Mouse (Mus musculus) frontal cortex, postnatal 36 days (tissue): Measurements from ENCODE around the gene Kcnh6.
"Not testable (repeated sequence)": the region's sequence is repeated elsewhere in the genome, so short reads cannot be mapped to it uniquely, and the experiment has no call there.

Source experiments
- DNase-seq, 2 experiments: peaks; one replicate each; pipeline ENCODE4 v3.0.0; 2022; ENCODE audit warnings: low spot score in 2 of 2

Gene Kcnh6

DNA sequence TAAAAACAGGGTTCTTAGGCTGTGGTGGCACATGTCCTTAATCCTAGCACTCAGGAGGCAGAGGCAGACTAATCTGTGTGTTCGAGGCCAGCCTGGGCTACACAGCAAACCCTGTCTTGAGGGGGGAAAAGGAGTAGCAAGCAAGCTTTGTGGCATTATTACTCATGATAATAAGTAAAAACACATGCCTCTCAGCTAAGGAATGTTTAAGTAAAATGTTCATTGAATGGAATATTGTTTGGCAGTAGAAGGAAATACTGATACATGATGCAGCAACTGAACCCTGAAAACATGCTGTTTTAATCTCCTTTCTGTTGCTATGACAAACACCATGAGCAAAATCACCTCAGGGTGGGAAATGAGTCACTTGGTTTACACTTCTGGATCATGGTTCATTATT lies 53.4 kb downstream of the Kcnh6 start:
- no peak for DNase-seq

GRCm38 (mm10) chr11:106063756-106064155 lies 55.8 kb downstream of the Kcnh6 start:
- peak; percentile 13 to 15 for DNase-seq

GRCm38 (mm10) chr11:106065073-106065922 lies 57.4 kb downstream of the Kcnh6 start:
- no peak for DNase-seq

DNA sequence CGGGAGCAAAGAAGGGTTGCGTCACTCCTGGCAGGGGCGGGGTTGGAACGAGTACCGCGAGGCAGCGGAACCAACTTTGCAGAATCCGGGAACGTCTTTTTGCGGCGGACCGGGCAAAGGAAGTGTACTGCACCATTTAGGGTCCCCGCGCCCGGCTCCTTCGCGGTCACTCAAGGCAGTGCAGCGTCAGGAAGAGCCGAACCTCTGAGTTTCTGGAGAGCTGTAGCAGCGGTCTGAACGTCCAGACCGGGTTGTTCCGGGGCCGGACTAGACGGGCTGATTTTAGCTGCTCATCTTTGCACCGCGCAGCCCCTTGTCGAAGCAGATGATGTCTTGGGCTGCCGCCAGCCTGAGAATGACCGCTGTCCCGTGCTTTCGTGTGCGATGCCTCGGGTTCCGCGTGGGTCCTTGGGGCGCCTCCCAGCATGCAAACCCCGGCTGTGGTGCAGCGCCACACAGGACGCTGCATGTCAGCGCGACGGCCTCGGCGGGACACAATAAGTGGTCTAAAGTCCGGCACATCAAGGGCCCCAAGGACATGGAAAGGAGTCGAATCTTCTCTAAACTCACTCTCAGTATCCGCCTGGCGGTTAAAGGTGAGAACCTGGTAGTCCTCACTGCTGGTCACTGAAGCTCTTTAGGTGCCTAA lies 58.1 kb downstream of the Kcnh6 start, which contains the start of gene Taco1:
Gene Taco1, plus strand, starts transcription at position 139 of the 649 bp plus-strand sequence.
- peak; percentile 95 to 97 for DNase-seq

GRCm38 (mm10) chr11:106066616-106067015 lies 58.7 kb downstream of the Kcnh6 start:
- not testable (repeated sequence) for DNase-seq

DNA sequence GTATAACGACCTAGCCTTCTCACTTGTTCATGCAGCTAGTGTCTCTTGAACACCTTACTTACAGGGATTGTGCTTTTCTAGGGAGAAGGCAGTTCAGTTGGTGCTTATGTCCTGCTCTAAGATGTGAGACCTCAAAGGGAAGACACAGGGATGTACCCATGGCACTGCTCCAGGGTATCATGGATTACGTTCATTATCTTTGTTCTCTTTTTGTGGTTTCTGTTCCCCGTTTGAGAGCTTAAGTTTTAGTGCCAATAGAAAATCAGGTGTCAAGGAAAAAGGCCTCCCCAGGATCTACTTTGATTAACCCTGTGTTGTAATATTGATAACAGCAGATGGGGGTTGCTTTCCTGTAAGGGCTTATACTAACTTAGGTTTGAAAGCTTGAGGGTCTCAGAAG lies 65.8 kb downstream of the Kcnh6 start:
- DNase-seq: no peak

DNA sequence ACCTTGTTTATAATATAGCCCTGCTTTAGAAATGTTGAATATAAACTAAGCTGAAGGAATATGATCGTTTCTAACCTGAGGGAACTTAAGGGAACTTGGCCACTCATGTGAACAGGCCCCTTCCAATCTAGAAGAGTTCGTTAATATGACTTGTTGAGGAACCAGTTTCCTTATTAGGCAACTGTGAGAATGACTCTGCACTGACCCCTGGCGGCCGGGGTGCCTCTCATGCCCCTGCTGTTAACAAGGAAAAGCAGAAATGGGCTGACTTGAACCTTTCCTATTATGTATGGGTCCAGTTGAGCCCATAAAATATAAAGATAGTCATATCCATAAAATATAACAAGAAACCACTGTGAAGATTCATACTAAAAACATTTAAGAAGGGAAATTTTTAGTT lies 68.4 kb downstream of the Kcnh6 start:
- DNase-seq: peak; percentile 38 to 56
